Mouse (Mus musculus) lung, postnatal 4 days (tissue): Measurements from ENCODE around the gene Olfr700.
"Not testable (repeated sequence)": the region's sequence is repeated elsewhere in the genome, so short reads cannot be mapped to it uniquely, and the experiment has no call there.

ENCODE experiments used
- DNase-seq, 2 experiments: peaks; one replicate each; pipeline ENCODE4 v3.0.0; 2021

Olfr700 gene

DNA sequence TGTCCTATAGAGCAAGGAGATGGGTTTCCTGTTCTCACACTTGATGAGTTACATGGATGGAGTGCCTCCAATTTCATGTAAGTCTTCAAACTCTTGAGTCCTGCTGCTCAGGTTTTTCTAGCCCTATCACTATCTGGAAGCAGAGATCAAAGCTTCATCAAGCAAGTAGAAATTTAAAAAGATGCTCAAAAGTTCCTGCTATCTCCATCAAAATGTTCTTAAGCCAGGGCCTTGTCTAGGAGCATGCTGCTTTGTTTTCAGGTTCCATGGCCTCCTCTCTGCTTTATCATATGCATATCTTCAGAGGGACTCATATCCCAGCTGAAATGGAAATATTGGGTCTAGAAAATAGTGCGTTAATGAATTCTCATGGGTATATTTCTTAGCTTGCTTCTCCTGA, at the start of gene Olfr700:
Gene Olfr700, minus strand, starts transcription at position 101 of the 400 bp plus-strand sequence.
- no peak for DNase-seq

DNA sequence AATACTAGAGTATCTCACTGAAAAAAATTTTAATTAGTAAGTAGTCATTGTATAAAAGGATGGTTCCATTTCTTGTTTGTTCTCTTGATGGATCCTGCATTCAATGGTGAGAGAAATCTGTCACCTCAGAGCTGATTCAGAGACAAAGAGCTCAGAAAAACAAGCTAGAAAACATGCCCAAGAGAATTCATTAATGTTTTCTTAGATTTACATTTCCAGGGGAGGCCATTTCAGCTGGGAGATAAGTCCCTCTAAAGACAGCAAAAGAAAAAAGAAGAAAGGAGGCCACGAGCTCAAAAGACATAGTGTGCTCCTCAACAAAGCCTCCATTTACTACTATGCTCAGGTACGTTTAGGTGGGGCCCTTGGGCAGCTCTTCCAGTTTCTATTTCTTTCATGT, 34.4 kb upstream of the Olfr700 start, which contains the start of gene Olfr703:
Gene Olfr703, plus strand, starts transcription at position 301 of the 400 bp plus-strand sequence.
- no peak for DNase-seq

DNA sequence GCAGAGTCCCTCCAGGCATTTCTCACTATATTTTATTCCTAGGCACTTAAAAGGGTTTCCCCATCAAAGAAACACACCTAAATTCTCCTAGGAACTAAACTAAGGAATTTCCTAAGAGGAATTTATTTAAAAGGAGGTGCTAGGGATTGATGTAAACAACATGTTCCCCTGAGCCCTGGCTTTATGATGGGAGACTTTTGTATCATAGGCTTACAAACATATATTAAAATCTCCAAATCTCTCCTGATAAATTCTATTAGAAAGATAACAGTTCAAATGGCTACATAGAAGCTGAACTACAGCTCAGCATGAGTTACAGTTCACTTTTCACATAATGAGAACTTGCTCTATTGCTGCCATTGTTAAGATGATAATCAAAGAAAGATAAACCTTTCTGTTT, 25.2 kb upstream of the Olfr700 start, which contains the start of gene Olfr702:
Gene Olfr702, minus strand, starts transcription at position 101 of the 400 bp plus-strand sequence.
- no peak for DNase-seq

DNA sequence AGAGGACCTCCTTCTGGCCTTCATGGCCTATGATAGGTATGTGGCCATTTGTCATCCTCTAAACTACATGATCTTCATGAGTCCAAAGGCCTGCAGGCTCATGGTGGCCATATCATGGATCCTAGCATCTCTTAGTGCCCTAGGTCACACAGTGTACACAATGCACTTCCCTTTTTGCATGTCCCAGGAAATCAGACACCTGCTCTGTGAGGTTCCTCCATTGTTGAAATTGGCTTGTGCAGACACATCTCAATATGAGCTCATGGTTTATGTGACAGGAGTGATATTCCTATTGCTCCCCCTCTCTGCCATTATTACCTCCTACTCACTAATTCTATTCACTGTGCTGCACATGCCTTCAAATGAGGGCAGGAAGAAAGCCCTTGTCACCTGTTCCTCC, 9.8 kb upstream of the Olfr700 start:
- DNase-seq, result no peak

DNA sequence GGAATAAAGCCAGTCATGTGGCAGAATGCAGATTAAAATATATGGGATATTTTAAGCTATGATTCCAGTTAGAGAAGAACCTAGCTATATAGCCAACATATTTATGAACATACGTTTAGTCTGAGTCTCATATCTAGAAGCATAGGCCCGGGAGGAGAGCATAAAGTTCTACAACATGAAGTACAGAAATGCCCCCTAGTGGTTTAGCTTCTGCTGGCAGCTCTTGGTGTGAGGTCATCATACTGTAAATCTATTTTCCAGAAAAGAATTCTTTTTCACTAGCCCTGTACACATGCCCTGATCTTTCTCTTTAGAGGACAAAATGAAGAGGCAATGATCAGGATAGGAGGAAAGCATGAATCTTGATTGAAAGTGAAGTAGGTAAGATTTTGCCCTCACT, 7.1 kb upstream of the Olfr700 start:
- no peak for DNase-seq

DNA sequence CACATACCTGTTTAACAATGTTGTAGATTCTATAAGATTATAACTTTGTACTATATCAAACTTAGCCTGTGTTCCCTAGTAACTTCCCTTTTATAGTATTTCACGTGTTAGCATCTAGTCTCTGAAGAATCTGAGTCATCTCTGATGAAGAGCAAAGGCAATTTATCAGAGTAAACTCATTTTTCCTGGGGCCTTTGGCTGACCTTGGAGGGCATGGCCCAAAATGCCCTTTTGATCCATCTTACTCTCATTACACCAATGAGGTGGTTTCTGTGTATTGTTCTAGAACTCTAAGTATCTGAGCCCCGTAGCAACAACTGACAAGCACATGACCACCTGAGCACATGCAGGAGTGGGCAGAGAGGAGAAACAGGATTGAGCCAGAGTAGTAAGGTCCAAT, 5.2 kb upstream of the Olfr700 start, which contains the start of gene Olfr701:
Gene Olfr701, plus strand, starts transcription at position 301 of the 400 bp plus-strand sequence.
- DNase-seq, result no peak

DNA sequence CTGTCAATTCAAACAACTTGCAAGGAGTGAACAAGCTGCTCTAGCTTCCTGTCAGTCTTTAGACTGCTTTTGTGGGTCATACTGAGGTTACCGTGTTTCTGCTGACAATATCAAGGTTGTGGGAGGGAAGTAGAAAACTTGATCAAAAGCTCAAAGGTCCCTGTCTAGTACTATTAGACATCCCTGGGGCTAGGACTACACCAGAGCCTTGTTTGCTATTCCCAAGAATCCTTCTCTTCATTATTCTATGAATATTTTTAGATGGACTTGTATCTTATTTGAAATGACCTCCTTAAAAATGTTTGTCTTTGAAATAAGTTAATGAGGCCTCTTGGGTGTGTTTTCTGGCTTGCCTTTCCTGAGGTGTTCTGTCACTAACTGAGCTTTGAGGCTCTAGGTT, 15.5 kb downstream of the Olfr700 start, which contains the start of gene Olfr699:
Gene Olfr699, minus strand, starts transcription at position 101 of the 400 bp plus-strand sequence.
- no peak for DNase-seq

DNA sequence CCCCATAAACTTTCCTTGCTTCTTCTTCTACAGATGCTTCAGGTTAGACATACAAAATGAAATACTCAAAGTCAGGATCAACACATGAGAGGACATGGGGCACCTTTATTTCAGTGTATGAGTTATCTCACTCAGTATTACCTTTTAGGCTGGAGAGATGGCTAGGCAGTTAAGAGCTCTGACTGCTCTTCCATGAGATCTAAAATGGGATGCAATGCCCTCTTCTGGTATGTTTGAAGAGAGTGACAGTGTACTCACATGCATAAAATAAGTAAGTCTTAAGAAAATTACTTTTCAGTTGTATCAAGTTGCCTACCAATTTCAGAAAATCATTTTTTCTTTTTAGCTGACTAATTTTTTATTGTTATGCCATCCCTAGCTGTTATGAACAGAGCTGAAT, 20.3 kb downstream of the Olfr700 start:
- no peak for DNase-seq

DNA sequence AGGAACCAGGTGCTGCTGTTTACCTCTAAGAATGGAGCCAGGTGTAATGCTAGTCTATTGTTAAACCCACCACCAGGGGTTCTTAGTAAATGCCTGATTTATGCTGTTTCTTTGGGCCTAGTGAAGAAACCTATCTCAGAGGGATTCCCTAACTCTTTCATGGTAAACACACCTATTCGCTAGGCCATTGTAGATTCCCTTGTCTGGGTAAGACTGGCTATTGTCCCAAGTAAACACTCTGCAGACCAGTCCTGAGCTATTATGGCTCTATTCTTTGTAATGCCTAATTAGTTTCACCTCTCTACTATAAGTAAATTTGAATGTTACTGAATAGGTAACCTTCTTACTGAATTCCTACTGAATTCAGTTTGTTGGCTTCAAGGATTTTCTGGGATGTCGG, 47.6 kb downstream of the Olfr700 start:
- DNase-seq, result not testable (repeated sequence)

DNA sequence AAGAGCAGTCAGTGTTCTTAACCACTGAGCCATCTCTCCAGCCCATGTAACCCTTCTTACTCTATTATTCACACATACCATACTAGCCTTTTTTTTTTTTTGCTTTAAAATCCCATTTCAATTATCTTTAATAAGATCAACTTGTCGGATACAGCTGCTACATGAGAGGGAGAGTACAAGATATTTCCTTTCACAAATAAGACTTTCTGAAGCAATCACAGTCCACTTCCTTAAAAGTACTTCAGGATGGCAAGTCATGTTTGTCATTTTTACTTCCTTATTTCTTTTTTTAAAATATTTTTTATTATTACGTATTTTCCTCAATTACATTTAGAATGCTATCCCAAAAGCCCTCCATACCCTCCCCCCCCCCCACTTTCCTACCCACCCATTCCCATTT, 49.8 kb downstream of the Olfr700 start:
- DNase-seq, result no peak
